Mouse (Mus musculus): ENCODE data around the gene Med9.

The Med9 gene

GRCm38 (mm10) chr11:60001231-60001980 lies 53.4 kb downstream of the Med9 start:
- DNase-seq (ENCODE audit: low spot score in 2 of 2) = no peak

DNA sequence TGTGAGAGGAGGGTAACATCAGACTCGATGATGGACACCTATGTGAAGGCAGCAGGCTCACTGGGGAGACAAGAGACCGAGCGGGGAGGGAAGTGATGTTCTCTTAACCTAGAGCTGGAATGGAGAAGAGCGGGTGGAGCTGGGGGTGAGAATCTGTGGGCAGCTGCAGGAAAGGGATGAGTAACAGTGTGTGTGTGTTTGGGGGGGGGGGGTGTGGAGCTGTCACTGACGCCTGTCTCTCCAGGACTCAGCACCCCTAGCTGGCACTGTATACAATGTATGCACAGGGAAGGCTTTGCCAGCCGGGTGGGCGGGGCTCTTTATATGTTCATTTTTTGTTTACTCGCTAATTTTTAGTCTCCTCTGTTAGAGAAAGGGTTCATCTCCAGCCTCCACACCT lies 55.8 kb downstream of the Med9 start:
- no peak for DNase-seq (ENCODE audit: low spot score in 2 of 2)

GRCm38 (mm10) chr11:60004716-60005115 lies 56.7 kb downstream of the Med9 start:
- DNase-seq (ENCODE audit: low spot score in 2 of 2) = no peak

DNA sequence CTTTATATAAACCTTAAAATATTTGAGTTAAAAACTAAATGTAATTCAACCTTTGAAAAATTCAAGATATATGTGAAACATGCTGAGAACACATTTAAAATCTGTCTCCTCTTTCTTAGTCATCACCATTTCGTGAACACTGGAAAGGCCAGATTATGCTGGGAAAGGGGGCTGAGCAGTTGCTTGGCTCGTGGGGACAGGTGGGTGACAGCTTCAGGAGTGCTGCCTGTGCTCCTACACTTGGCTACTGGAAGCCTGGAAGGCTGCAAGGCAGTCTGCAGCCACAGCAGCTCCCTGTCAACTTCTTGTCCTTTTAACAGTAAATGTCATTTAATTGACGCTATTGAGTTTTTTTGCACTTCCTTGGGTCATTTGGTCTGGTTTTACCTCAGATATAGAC lies 57.9 kb downstream of the Med9 start:
- DNase-seq (ENCODE audit: low spot score in 2 of 2) = no peak

DNA sequence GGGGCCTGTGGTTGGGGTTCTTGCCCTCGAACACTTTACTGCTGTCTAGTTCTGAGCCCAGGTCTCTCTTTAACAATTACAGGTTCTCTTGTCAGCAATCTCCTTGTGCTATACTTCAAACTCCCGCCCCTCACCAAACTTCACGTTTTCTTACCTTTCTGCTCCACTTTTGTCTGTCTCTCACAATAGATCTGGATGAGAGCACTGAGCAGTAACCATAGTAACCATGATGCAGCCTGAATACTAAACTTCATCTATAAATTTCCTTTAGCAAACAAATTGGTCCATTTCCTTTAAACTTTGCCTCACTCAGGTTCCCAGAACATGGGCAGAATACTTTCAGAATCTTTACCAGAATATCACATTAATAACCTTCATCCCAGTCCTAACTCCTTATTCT lies 61.4 kb downstream of the Med9 start:
- no peak for DNase-seq (ENCODE audit: low spot score in 2 of 2)

GRCm38 (mm10) chr11:60011516-60011915 lies 63.5 kb downstream of the Med9 start:
- DNase-seq (ENCODE audit: low spot score in 2 of 2) = no peak
